10 mouse cellular contexts compared by ENCODE assay signal in the genomic region with DNA sequence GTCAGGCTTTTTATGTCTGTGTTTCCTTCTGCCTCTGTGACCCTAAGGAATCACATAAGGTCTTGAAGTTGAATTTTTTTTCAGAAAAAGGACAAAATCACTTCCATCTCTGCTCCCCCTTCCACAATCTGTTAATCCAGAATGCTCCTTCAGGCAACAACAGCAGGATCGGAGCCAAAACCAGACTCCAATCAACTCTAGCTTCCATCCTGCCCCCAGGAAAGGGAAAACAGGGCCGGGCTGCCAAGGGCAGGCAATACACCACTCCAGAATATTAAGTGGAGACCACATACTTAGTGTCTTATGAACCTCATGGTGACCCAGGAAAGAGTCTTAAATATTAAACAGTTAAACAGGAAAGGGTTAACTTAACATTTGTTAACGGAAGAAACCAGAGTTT.
DNase-seq lines count a peak whose midpoint lies in the region; ATAC-seq lines count a peak whose summit lies in the region.
"Had no signal": no experiment of that assay in that cellular context is flagged by ENCODE, and none has a peak within 500 bp of the region (broad histone marks: within the 10 kb centered on the region; RNA-seq: fewer than 3 reads in every experiment).

No protein-coding gene starts in this region.

- H3K9me3 ChIP-seq in heart, embryonic 11.5 days (replicated peaks; ENCODE audit: control insufficient read depth, low read length): no peaks in the 10 kb centered on the region
- no peaks in the 10 kb centered on the region for H3K9me3 ChIP-seq in kidney, embryonic 15.5 days (replicated peaks)
- 0 out of 2 replicates have a peak, but pooled peaks cover 3% of the 10 kb centered on the region for H3K9me3 ChIP-seq in kidney, embryonic 16.5 days (ENCODE audit: low read length)
- no peaks in the 10 kb centered on the region for H3K9me3 ChIP-seq in forebrain, embryonic 16.5 days (ENCODE audit: control insufficient read depth, low read length)
- H3K9me3 ChIP-seq: limb, embryonic 13.5 days; midbrain, embryonic 15.5 days had no signal

- H3K27ac ChIP-seq in heart, embryonic 11.5 days (ENCODE audit: low read depth, low read length): no peak overlapping the region
- H3K27ac ChIP-seq in kidney, embryonic 15.5 days: 0 out of 2 replicates have a peak overlapping the region, but pooled peaks have one; percentile 18
- H3K27ac ChIP-seq in kidney, embryonic 16.5 days (ENCODE audit: low read length): no peak overlapping the region
- peak overlapping the region; percentile 65 for H3K27ac ChIP-seq in forebrain, embryonic 16.5 days (ENCODE audit: low read length)
- H3K27ac ChIP-seq: limb, embryonic 13.5 days; midbrain, embryonic 15.5 days had no signal

- WGBS in heart, embryonic 11.5 days (ENCODE audit: insufficient replicate concordance): 68% methylated on average over 3 of the region's 3 CpGs
- WGBS in kidney, embryonic 15.5 days: 75% methylated on average over 3 of the region's 3 CpGs
- WGBS in kidney, embryonic 16.5 days: 72% methylated on average over 3 of the region's 3 CpGs
- 47% methylated on average over 3 of the region's 3 CpGs for WGBS in forebrain, embryonic 16.5 days

- intact Hi-C loops in heart, postnatal 25 days (cut with DNase I): no loop called here

- DNase-seq in heart, postnatal 25 days (ENCODE audit: low spot score): no peak
- DNase-seq in cerebellum, adult 11 months: peak; percentile 57
- no peak for DNase-seq in thymus, postnatal 0 days (ENCODE audit: low spot score)
- DNase-seq in natural killer cell, adult 2 months (ENCODE audit: low spot score in 2 of 2): no peak

- no peak for ATAC-seq in heart, embryonic 11.5 days (replicated peaks; ENCODE audit: insufficient number of reproducible peaks, low FRiP score, low TSS enrichment)
- ATAC-seq in kidney, embryonic 15.5 days (replicated peaks; ENCODE audit: low FRiP score): no peak
- ATAC-seq in kidney, embryonic 16.5 days (ENCODE audit: low FRiP score, low TSS enrichment): no peak
- 0 out of 2 replicates have a peak, but pooled peaks have one; percentile 34 for ATAC-seq in forebrain, embryonic 16.5 days

- no peaks in the 10 kb centered on the region for H3K36me3 ChIP-seq in heart, embryonic 11.5 days (ENCODE audit: control insufficient read depth, insufficient read depth, low read length)
- H3K36me3 ChIP-seq in kidney, embryonic 15.5 days: no peaks in the 10 kb centered on the region
- H3K36me3 ChIP-seq in kidney, embryonic 16.5 days (ENCODE audit: insufficient read depth, low read length): no peaks in the 10 kb centered on the region
- H3K36me3 ChIP-seq in forebrain, embryonic 16.5 days (ENCODE audit: control insufficient read depth, insufficient read depth): no peaks in the 10 kb centered on the region
- H3K36me3 ChIP-seq: limb, embryonic 13.5 days; midbrain, embryonic 15.5 days had no signal

- H3K4me2 ChIP-seq in heart, embryonic 11.5 days: peak overlapping the region; percentile 48; the same call in 1 of the 2 replicates
- no peak overlapping the region for H3K4me2 ChIP-seq in kidney, embryonic 15.5 days
- no peak overlapping the region for H3K4me2 ChIP-seq in kidney, embryonic 16.5 days (replicated peaks; ENCODE audit: low read depth, low read length)
- H3K4me2 ChIP-seq in forebrain, embryonic 16.5 days (ENCODE audit: low read length): no peak overlapping the region
- H3K4me2 ChIP-seq: limb, embryonic 13.5 days; midbrain, embryonic 15.5 days had no signal

- no peak overlapping the region for H3K9ac ChIP-seq in heart, embryonic 11.5 days (ENCODE audit: low read depth, low read length)
- no peak overlapping the region for H3K9ac ChIP-seq in kidney, embryonic 15.5 days
- no peak overlapping the region for H3K9ac ChIP-seq in kidney, embryonic 16.5 days (replicated peaks; ENCODE audit: low read length)
- H3K9ac ChIP-seq in forebrain, embryonic 16.5 days (replicated peaks; ENCODE audit: low read depth, low read length): peak overlapping the region; percentile 32
- H3K9ac ChIP-seq: limb, embryonic 13.5 days; midbrain, embryonic 15.5 days had no signal

- peaks cover 5% of the 10 kb centered on the region for H3K4me1 ChIP-seq in heart, embryonic 11.5 days (ENCODE audit: control insufficient read depth, insufficient read depth, low read length)
- H3K4me1 ChIP-seq in kidney, embryonic 15.5 days: peaks cover 13% of the 10 kb centered on the region
- H3K4me1 ChIP-seq in kidney, embryonic 16.5 days (ENCODE audit: insufficient read depth, low read length): peaks cover 15% of the 10 kb centered on the region; the same call in 1 of the 2 replicates
- peaks cover 14% of the 10 kb centered on the region for H3K4me1 ChIP-seq in forebrain, embryonic 16.5 days (replicated peaks; ENCODE audit: control insufficient read depth, insufficient read depth, low read length)

- H3K4me3 ChIP-seq in heart, embryonic 11.5 days (ENCODE audit: low read depth, low read length): no peak overlapping the region
- H3K4me3 ChIP-seq in kidney, embryonic 15.5 days (replicated peaks): no peak overlapping the region
- H3K4me3 ChIP-seq in kidney, embryonic 16.5 days (ENCODE audit: low read length): no peak overlapping the region
- H3K4me3 ChIP-seq in forebrain, embryonic 16.5 days (replicated peaks; ENCODE audit: low read length): no peak overlapping the region
- H3K4me3 ChIP-seq: limb, embryonic 13.5 days; midbrain, embryonic 15.5 days had no signal

- no peaks in the 10 kb centered on the region for H3K27me3 ChIP-seq in heart, embryonic 11.5 days (ENCODE audit: control insufficient read depth, insufficient read depth, low read length)
- H3K27me3 ChIP-seq in kidney, embryonic 15.5 days: no peaks in the 10 kb centered on the region
- no peaks in the 10 kb centered on the region for H3K27me3 ChIP-seq in kidney, embryonic 16.5 days (ENCODE audit: insufficient read depth, low read length)
- no peaks in the 10 kb centered on the region for H3K27me3 ChIP-seq in forebrain, embryonic 16.5 days (replicated peaks; ENCODE audit: control insufficient read depth, insufficient read depth, low read length)
- H3K27me3 ChIP-seq: midbrain, embryonic 15.5 days had no signal

Comparison
In these comparisons a context has a peak if more than half of its experiments do, and no peak if none do; other contexts are left out.
1. H3K27ac ChIP-seq: peak in kidney, embryonic 15.5 days (single experiment) and forebrain, embryonic 16.5 days (single experiment); none in heart, embryonic 11.5 days (single experiment) and kidney, embryonic 16.5 days (single experiment).